Mouse (Mus musculus) thymus, adult 2 months (tissue): ENCODE measurements around the gene Cntrl.

Source experiments
- CTCF ChIP-seq: fragments of 200-500 bp; IDR thresholded peaks from 2 replicates; pipeline ENCODE4 v1.5.1; 2012; ENCODE audit warnings: mild to moderate bottlenecking, control low read depth, low read length, moderate library complexity, borderline replicate concordance; ENCODE audit not compliant: control insufficient read depth, poor library complexity, insufficient read depth; ENCODE audit errors: extremely low read depth
- POLR2A ChIP-seq: fragments of 200-500 bp; IDR thresholded peaks from 2 replicates; pipeline ENCODE4 v1.6.1; 2012; ENCODE audit warnings: mild to moderate bottlenecking, low read length, control low read depth, moderate library complexity; ENCODE audit not compliant: control insufficient read depth, poor library complexity, insufficient read depth; ENCODE audit errors: extremely low read depth

- no peak for TF ChIP-seq POLR2A
- no peak for TF ChIP-seq CTCF
Measured at GRCm38 (mm10) chr2:35103558-35103957, 5.7 kb upstream of the Cntrl start.
